Mouse (Mus musculus): Measurements from ENCODE around the gene Eno3.

DNA sequence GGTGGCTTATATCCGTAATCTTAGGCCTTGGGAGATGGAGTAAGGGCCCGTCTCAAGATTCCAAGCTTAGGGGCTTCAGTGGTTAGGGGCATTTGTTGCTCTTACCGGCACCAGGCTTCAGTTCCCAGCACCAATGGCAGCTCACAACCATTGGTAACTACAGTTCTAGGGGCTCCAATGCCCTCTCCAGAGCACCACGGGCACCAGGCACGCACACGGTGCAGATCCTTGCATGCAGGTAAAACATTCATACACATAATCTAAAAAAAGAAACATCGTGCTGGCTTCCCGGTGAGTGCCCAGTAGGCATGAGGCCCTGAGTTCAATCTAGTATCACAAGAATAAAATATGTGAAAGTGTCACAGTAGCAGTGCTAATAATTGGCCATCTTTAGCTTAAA lies 6.1 kb downstream of the Eno3 start:
- no peak for TF ChIP-seq CTCF (IDR thresholded peaks at IDR 0.05; ENCODE audit: extremely low read depth, insufficient read depth, insufficient read length, insufficient replicate concordance)
- TF ChIP-seq POLR2A (IDR thresholded peaks at IDR 0.05; ENCODE audit: low read depth, low read length): no peak

Data from spleen, adult 2 months (tissue).